Mouse (Mus musculus) retina, postnatal 7 days (tissue): ENCODE measurements at regions not wholly inside any gene's neighbourhood (a gene's known extent, or its start where the extent isn't known, plus 50 kb on each side); places are given as distances from the start of the nearest gene placed in this dataset.

Source experiments
- DNase-seq: peaks from one replicate; pipeline ENCODE4 v3.0.0-alpha.2; 2012; ENCODE audit warnings: low read depth, low spot score

DNA sequence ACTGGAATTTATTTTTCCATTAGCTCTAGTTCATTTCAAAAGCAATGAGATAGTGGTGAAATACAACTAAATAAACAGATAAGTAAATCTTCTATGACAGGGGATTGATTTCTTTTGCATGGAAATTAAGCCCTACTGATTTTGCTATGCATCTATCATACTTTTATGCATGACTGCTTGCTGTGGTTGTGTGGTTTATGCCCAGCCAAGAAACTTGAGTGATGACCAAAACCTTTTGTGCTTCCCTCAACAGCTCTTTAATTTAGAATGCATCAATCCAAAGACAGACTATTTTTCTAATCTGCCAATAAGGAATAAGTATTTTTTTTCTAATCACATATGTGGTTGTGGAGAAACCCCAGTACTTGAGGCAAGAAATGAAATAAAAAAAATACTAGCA, 303.6 kb downstream of the Col12a1 start:
- no peak for DNase-seq

- no peak for DNase-seq
Observed at GRCm38 (mm10) chr9:79430417-79430816, 288.2 kb downstream of the Col12a1 start.

GRCm38 (mm10) chr9:79437636-79438035, 281.0 kb downstream of the Col12a1 start:
- DNase-seq: no peak

- DNase-seq: no peak
Observed at GRCm38 (mm10) chr9:79439233-79439960, 279.2 kb downstream of the Col12a1 start.

DNA sequence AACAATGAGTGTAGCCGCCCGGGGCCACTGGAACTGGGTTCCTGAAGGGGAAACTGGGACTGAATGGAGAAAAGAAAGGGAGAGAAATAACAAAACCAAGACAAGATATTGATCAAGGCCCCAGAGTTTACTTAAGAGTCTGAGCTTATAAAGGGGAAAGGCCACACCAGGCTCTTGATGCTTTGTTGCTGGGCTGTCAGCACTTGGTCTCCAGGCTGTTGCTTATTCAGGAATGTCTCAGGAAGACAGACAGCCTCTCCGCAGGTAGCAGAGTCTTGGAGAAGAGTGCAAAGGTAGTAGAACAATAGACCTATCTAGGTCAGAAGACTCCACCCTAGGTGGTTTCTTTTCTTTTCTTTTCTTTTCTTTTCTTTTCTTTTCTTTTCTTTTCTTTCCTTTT, 263.4 kb downstream of the Col12a1 start:
- no peak for DNase-seq

- DNase-seq: no peak
Observed at GRCm38 (mm10) chr9:79479118-79479517, 239.5 kb downstream of the Col12a1 start.

DNA sequence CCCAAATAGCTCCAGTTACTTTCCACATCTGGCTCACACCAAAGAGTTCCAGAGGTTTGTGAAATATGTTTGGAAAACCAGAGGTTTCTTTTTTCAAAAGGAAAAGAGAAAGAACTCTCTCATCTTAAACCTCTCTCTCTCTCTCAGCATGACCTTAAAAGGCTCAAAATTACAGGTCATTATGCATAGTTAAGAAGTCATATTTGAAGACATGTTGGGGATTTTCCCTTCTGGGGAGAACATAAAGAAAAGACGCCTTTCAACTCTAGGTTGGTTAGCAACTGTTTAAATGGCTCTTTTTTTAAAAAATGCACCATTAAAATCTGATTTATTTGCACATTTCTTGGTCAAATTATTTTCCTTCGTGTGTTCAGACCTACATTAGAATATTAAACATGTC, 218.4 kb downstream of the Col12a1 start:
- DNase-seq: no peak

- no peak for DNase-seq
Observed at GRCm38 (mm10) chr9:79502034-79502433, 216.6 kb downstream of the Col12a1 start.

- DNase-seq: no peak
Observed at GRCm38 (mm10) chr9:79516384-79516783, 202.2 kb downstream of the Col12a1 start.

DNA sequence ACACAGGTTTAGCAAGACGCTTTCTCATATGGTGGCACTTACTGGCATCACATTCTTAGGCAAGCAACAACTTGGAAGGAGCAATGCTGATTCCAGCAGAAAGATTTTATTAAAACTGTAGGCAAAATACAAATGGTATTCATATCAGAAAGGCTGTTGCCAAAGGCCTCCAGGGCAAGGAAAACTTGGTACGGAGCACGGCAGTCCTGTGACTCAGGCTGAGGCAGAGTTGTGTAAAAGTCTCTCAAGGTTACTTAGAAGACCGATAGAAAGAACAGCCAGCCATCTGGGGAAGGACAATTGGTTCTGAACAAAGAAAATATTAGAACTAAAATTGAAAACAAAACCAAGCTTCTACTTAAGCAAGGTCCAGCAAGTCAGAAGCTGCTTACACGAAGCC, 201.2 kb downstream of the Col12a1 start:
- no peak for DNase-seq

DNA sequence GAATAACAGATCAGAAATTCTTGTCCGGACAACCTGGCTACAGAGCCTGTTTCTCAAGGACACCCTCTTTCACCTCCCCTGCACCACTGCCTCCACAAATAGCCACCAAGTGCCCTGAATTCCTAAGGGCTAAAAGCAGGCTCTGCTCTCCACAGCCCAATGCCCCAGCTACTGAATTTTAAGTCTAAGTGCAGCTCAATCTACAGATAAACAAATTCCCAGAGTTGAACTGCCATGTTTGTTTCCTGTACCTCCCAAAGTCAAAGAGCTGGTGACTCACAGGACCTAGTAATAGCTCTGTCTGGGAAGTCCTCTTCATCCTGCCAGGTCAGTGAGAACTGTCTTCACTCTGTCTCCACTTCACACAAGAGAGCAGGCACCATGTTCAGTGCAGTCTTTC, 200.0 kb downstream of the Col12a1 start:
- no peak for DNase-seq

- no peak for DNase-seq
Observed at GRCm38 (mm10) chr9:79520498-79520897, 198.1 kb downstream of the Col12a1 start.

GRCm38 (mm10) chr9:79523054-79523453, 195.6 kb downstream of the Col12a1 start:
- no peak for DNase-seq

DNA sequence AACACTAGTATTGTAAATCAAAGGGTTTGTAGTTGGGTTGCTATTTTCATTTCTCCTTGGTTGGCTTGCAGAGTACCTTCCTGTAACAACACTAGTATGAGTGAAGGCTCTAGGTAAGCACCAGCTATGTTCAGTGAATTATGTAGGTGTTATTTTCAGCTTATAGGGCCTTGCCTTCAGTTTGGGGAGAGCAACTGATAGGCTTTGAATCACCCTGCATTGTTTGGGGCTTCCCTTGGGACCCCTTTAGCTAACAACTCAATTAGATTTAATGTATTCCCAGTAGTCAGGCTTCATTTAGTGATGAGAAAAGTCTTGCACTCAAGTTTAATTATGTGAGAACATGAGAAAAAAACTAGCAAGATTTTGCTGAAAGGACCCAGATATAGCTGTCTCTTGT, 193.6 kb downstream of the Col12a1 start:
- DNase-seq: no peak

DNA sequence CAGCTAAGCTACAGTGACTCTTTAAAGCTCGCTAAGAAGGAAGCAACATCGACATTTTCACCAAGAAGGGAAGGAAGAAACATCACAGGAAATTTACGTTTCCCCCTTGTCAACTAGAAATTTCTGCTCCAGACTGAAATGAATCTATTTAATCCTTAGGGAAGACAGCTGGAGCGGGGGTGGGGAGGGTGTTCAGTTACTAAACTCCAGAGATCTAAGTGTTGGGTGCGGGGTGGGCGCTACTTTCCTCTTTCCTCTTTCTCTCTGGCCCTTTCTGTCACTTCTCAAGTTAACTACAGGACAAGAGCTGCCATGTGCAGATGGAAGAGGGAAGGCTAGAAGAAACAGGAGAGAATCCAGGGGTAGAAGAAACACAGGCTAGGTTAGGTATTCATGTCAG, 192.2 kb downstream of the Col12a1 start:
- no peak for DNase-seq

DNA sequence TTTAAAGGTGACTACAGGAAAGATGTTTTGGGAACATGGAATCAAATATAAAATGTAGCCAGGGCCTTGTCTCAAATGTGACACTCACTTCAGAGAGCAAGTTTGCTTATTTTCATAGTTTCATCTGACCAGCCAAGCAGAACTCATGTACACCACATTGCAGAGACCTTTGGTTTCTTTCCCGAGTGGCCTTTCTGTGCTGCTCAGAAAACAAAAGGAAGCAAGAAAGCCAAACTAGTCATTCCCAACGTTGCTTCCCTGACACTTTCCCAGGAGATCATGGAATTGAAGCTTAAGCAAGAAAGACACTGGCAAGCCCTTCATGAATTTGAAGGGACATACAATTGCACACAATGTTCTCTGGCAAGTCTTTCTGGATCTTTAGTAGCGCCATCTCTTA, 191.3 kb downstream of the Col12a1 start:
- DNase-seq: no peak
